Mouse (Mus musculus) intestine, embryonic 14.5 days (tissue): ENCODE data around the gene Cldn19. TPM values are rescaled to one million over a fixed set of nuclear protein-coding genes. Genes with fewer than 3 reads are reported as not detected.

Experiments
- ATAC-seq: fragments of 200-750 bp; cut with Nextera tagmentation; replicated peaks from 2 replicates; pipeline ENCODE4 v1.8.0; 2017; ENCODE audit warnings: low read depth, moderate number of reproducible peaks, moderate TSS enrichment, moderate library complexity; ENCODE audit not compliant: low FRiP score, low TSS enrichment
- DNase-seq: peaks from one replicate; pipeline ENCODE4 v3.0.0-alpha.2; 2018; ENCODE audit warnings: low spot score
- H3K27ac ChIP-seq: fragments of 300-500 bp; sonication (generic); 2 replicates; pipeline ENCODE4 v1.5.1; 2014; ENCODE audit warnings: low read depth, mild to moderate bottlenecking, control low read depth
- H3K27me3 ChIP-seq: fragments of 300-500 bp; sonication (generic); replicated peaks from 2 replicates; pipeline ENCODE4 v1.6.1; 2014; ENCODE audit warnings: low read length, control low read depth; ENCODE audit not compliant: control insufficient read depth, insufficient read depth
- H3K36me3 ChIP-seq: fragments of 300-500 bp; sonication (generic); 2 replicates; pipeline ENCODE4 v1.6.1; 2014; ENCODE audit warnings: low read length, control low read depth; ENCODE audit not compliant: control insufficient read depth, insufficient read depth
- H3K4me1 ChIP-seq: fragments of 300-500 bp; sonication (generic); replicated peaks from 2 replicates; pipeline ENCODE4 v1.6.1; 2014; ENCODE audit warnings: low read length, control low read depth, mixed read lengths; ENCODE audit not compliant: control insufficient read depth, insufficient read depth
- H3K4me2 ChIP-seq: fragments of 300-500 bp; sonication (generic); 2 replicates; pipeline ENCODE4 v1.6.1; 2014; ENCODE audit warnings: low read length
- H3K4me3 ChIP-seq: fragments of 300-500 bp; sonication (generic); 2 replicates; pipeline ENCODE4 v1.5.1; 2014; ENCODE audit warnings: low read depth, low read length, control low read depth, mixed read lengths
- H3K9ac ChIP-seq: fragments of 300-500 bp; sonication (generic); 2 replicates; pipeline ENCODE4 v1.6.1; 2014; ENCODE audit warnings: mild to moderate bottlenecking, low read length
- H3K9me3 ChIP-seq: fragments of 300-500 bp; sonication (generic); 2 replicates; pipeline ENCODE4 v1.6.1; 2016; ENCODE audit warnings: low read length, control low read depth; ENCODE audit not compliant: control insufficient read depth
- WGBS: fragments of 180-500 bp; shearing (Covaris S2); extraction: QIAGEN DNeasy Blood & Tissue Kit; methylation state at CpG from one replicate; pipeline ENCODE4 v1.1.7; 2014; 5-methylcytosine and 5-hydroxymethylcytosine counted together
- polyA plus RNA-seq: library from polyadenylated mRNA; unstranded; fragments of >200 nt; fragmentation: Nextera tagmentation; extraction: Ambion mirVana; gene quantifications from 2 replicates; pipeline ENCODE4 v1.2.1, GENCODE M21; 2014

Cldn19 gene
- polyA plus RNA-seq, 1 experiment from 2014 or later: not detected

GRCm38 (mm10) chr4:119284861-119285260 lies 29.6 kb downstream of the Cldn19 start:
- DNase-seq (no peak), ATAC-seq (no peak; the same call in 1 of the 2 replicates)
- no peak overlapping the region for H3K9ac ChIP-seq
- H3K27ac ChIP-seq: no peak overlapping the region
- H3K4me2 ChIP-seq: peak overlapping the region; percentile 13; the same call in 1 of the 2 replicates
- H3K9me3 ChIP-seq: no peaks in the 10 kb centered on the region
- no peak overlapping the region for H3K4me3 ChIP-seq
- 73% methylated on average over 1 of the region's 1 CpGs for WGBS
- peaks cover 73% of the 10 kb centered on the region for H3K36me3 ChIP-seq
- peaks cover 3% of the 10 kb centered on the region for H3K4me1 ChIP-seq
- no peaks in the 10 kb centered on the region for H3K27me3 ChIP-seq

- peak overlapping the region; percentile 34 for H3K27ac ChIP-seq
- H3K9me3 ChIP-seq: no peaks in the 10 kb centered on the region
- H3K36me3 ChIP-seq: peaks cover 73% of the 10 kb centered on the region
- no peaks in the 10 kb centered on the region for H3K27me3 ChIP-seq
- no peak for DNase-seq
- no peak overlapping the region for H3K9ac ChIP-seq
- ATAC-seq: peak; percentile 68; the same call in 1 of the 2 replicates
- WGBS: 70% methylated on average over 2 of the region's 2 CpGs
- no peak overlapping the region for H3K4me3 ChIP-seq
- peaks cover 3% of the 10 kb centered on the region for H3K4me1 ChIP-seq
- H3K4me2 ChIP-seq: peak overlapping the region; percentile 13
These were observed 30.1 kb downstream of the Cldn19 start for GRCm38 (mm10) chr4:119285336-119285735.

GRCm38 (mm10) chr4:119291921-119292320 lies 36.7 kb downstream of the Cldn19 start:
- WGBS: 86% methylated on average over 1 of the region's 1 CpGs
- H3K9me3 ChIP-seq: no peaks in the 10 kb centered on the region
- H3K4me3 ChIP-seq: peak overlapping the region; percentile 97
- H3K36me3 ChIP-seq: peaks cover 36% of the 10 kb centered on the region
- H3K4me2 ChIP-seq: peak overlapping the region; percentile 91
- no peak overlapping the region; the same call in 1 of the 2 replicates for H3K9ac ChIP-seq
- no peak overlapping the region for H3K27ac ChIP-seq
- no peak for DNase-seq
- H3K27me3 ChIP-seq: no peaks in the 10 kb centered on the region
- ATAC-seq: no peak
- peaks cover 18% of the 10 kb centered on the region for H3K4me1 ChIP-seq

- ATAC-seq: no peak
- WGBS: under 1% methylated on average over 24 of the region's 24 CpGs
- peak overlapping the region; percentile 97 for H3K4me3 ChIP-seq
- peak overlapping the region; percentile 89 for H3K9ac ChIP-seq
- H3K9me3 ChIP-seq: no peaks in the 10 kb centered on the region
- H3K4me1 ChIP-seq: peaks cover 18% of the 10 kb centered on the region
- peak; percentile 68 for DNase-seq
- H3K27me3 ChIP-seq: no peaks in the 10 kb centered on the region
- H3K4me2 ChIP-seq: peak overlapping the region; percentile 91
- H3K36me3 ChIP-seq: peaks cover 30% of the 10 kb centered on the region
- peak overlapping the region; percentile 74 for H3K27ac ChIP-seq
These were observed 37.8 kb downstream of the Cldn19 start for GRCm38 (mm10) chr4:119292771-119293573.

- ATAC-seq (peak; percentile 41), DNase-seq (peak; percentile 76)
- Histone ChIP-seq H3K9me3 (no peaks in the 10 kb centered on the region), H3K4me3 (peak overlapping the region; percentile 97), H3K4me2 (peak overlapping the region; percentile 91), H3K9ac (peak overlapping the region; percentile 89), H3K36me3 (peaks cover 24% of the 10 kb centered on the region), H3K27me3 (no peaks in the 10 kb centered on the region), H3K4me1 (peaks cover 18% of the 10 kb centered on the region), H3K27ac (peak overlapping the region; percentile 74)
- WGBS: under 1% methylated on average over 61 of the region's 80 CpGs
These were observed 38.5 kb downstream of the Cldn19 start for GRCm38 (mm10) chr4:119293574-119294258.

GRCm38 (mm10) chr4:119294415-119295133 lies 39.4 kb downstream of the Cldn19 start, which contains the start of gene Ybx1:
Gene Ybx1 (minus strand): TSS chr4:119294604.
- H3K4me2 ChIP-seq: peak within 1 kb of the TSS; percentile 91
- H3K27me3 ChIP-seq: no peaks in the 10 kb centered on the region
- H3K27ac ChIP-seq: peak within 1 kb of the TSS; percentile 74
- peak within 1 kb of the TSS; percentile 89 for H3K9ac ChIP-seq
- ATAC-seq (peak; percentile 100), DNase-seq (peak; percentile 100)
- H3K4me3 ChIP-seq: peak within 1 kb of the TSS; percentile 97
- WGBS: under 1% methylated on average over 55 of the region's 61 CpGs
- H3K4me1 ChIP-seq: peaks cover 18% of the 10 kb centered on the region
- H3K9me3 ChIP-seq: no peaks in the 10 kb centered on the region
- peaks cover 21% of the 10 kb centered on the region for H3K36me3 ChIP-seq

- peak; percentile 68 for DNase-seq
- H3K36me3 ChIP-seq: peaks cover 17% of the 10 kb centered on the region
- H3K27me3 ChIP-seq: no peaks in the 10 kb centered on the region
- H3K4me3 ChIP-seq: peak overlapping the region; percentile 97
- H3K9me3 ChIP-seq: no peaks in the 10 kb centered on the region
- peak overlapping the region; percentile 89 for H3K9ac ChIP-seq
- H3K4me2 ChIP-seq: peak overlapping the region; percentile 81
- peaks cover 18% of the 10 kb centered on the region for H3K4me1 ChIP-seq
- WGBS: 10% methylated on average over 6 of the region's 6 CpGs
- no peak for ATAC-seq
- peak overlapping the region; percentile 74 for H3K27ac ChIP-seq
These were observed 39.9 kb downstream of the Cldn19 start for GRCm38 (mm10) chr4:119295134-119295453.

GRCm38 (mm10) chr4:119297361-119297760 lies 42.1 kb downstream of the Cldn19 start:
- Histone ChIP-seq H3K4me2 (no peak overlapping the region), H3K27ac (no peak overlapping the region), H3K9ac (no peak overlapping the region), H3K4me3 (no peak overlapping the region), H3K27me3 (no peaks in the 10 kb centered on the region), H3K4me1 (peaks cover 10% of the 10 kb centered on the region), H3K9me3 (no peaks in the 10 kb centered on the region), H3K36me3 (no peaks in the 10 kb centered on the region)
- DNase-seq (no peak), ATAC-seq (no peak)
- 50% methylated on average over 2 of the region's 2 CpGs for WGBS
